Mouse (Mus musculus): ENCODE measurements around the gene Ssbp2.

Ssbp2 gene

GRCm38 (mm10) chr13:91727899-91728298 is 267.8 kb downstream of the Ssbp2 start:
- no peak for DNase-seq (ENCODE audit: low read depth)

GRCm38 (mm10) chr13:91737191-91737590 is 277.1 kb downstream of the Ssbp2 start:
- no peak for DNase-seq (ENCODE audit: low read depth)

- no peak for DNase-seq (ENCODE audit: low read depth)
Measured at GRCm38 (mm10) chr13:91740851-91741250, 280.8 kb downstream of the Ssbp2 start.

DNA sequence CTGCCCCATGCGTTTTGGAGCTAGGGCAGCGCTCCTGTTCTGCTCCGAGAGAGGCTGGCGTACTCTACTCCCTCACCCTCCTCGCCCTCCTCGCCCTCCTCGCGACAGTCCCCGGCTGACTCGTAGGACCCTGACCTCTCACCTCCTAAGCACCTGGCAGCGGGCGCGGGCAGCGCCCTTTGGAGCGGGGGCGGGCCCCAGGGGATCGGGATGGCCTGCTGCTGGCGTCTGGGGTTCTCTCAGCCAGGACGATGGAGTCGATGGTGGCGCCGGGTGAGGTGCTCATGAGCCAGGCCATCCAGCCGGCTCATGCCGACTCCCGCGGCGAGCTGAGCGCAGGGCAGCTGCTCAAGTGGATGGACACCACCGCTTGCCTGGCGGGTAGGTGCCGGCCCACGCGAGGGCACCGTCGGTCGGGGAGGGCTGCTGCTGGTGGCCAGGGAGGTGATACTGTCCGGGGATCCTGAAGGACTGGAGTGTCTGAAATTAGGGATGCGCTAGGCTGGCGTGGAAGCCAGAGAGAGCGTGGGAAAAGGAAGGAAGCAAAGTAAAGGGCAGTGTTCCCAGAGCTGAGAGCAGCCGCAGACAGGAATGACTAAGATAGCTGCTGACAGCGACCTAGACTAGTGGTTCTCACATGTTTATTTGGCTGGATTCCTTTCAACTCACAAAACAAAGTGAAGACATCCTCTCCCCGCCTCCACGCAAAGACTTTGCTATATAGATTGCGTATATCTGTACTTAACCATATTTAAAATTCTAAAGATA is 281.4 kb downstream of the Ssbp2 start, which contains the start of gene Acot12:
TSS of gene Acot12 (plus strand) at position 233 of the 768 bp plus-strand sequence.
- DNase-seq (ENCODE audit: low read depth), result peak; percentile 46

DNA sequence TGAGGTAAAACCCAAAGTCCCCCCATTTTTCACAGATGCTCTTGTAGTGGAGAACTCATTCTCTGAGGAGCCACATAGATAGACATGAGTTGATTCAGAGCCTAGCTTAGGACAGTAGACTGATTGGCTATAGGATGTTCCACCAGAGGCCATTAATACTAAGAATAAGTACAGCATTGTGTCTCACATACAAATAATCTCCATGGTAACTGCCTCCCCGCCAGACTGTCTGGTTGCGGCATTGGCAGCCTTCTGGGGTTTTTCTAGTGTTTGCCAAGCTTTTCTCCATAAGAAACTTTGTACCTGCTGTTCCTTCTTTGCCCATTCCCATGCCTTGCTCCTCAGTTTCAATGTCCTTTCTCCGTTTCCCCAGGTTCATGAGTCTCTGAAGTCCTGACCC is 283.1 kb downstream of the Ssbp2 start:
- no peak for DNase-seq (ENCODE audit: low read depth)

DNA sequence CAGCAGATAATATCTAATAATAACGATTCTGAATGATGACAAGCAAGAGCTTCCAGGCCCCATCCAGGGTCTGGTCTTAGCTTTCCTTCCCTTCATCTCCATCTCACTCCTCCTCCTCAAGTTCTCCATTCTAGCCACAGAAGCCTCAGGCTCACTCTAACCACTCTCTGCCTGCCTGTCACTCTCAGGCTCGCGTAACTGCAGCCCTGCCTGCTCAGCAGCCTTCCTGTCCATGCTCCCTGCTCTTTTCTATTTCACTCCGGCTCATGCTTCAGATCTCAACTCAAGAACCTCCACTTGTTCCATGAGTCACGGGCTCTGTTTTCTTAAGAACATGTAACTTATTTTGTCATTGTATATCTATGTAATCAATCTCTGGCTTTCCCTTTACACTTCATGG is 286.4 kb downstream of the Ssbp2 start:
- no peak for DNase-seq (ENCODE audit: low read depth)

- no peak for DNase-seq (ENCODE audit: low read depth)
Measured at GRCm38 (mm10) chr13:91748401-91748800, 288.3 kb downstream of the Ssbp2 start.

DNA sequence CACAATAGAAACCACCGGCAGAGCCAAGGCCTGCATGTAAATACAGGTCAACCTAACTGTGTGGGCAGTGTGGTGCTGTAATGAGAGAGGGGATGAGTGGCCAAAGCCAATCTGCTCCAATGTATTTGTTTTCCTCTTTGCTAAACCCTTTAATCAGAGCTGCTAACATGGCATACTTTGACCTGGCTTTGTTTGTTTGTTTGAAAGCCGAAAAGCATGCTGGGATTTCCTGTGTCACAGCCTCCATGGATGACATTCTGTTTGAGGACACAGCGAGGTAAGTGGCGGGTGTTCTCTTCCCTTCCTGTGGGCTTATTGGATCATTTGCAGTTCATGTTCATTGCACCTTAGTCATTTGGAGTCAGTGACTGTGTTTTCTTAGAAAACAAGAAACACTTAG is 289.9 kb downstream of the Ssbp2 start:
- DNase-seq (ENCODE audit: low read depth), result no peak
